Mouse (Mus musculus) frontal cortex, postnatal 14 days (tissue): ENCODE results near the gene Gdap1l1.
"Not testable (repeated sequence)": the region's sequence is repeated elsewhere in the genome, so short reads cannot be mapped to it uniquely, and the experiment has no call there.

Source experiments
- DNase-seq, 2 experiments: peaks; one replicate each; pipeline ENCODE4 v3.0.0; 2022; ENCODE audit warnings: low spot score in 2 of 2

Gdap1l1 gene

GRCm38 (mm10) chr2:163422895-163423660 lies 15.2 kb upstream of the Gdap1l1 start:
- DNase-seq = no peak

GRCm38 (mm10) chr2:163424597-163424996 lies 13.7 kb upstream of the Gdap1l1 start, which contains the start of gene Oser1:
TSS of gene Oser1 (minus strand) at chr2:163424697.
- no peak for DNase-seq

GRCm38 (mm10) chr2:163428346-163429011 lies 9.8 kb upstream of the Gdap1l1 start:
- no peak for DNase-seq

- no peak for DNase-seq
Measured at GRCm38 (mm10) chr2:163431289-163431688, 7.0 kb upstream of the Gdap1l1 start.

- DNase-seq = no peak
Measured at GRCm38 (mm10) chr2:163433971-163434370, 4.3 kb upstream of the Gdap1l1 start.

- no peak for DNase-seq
Measured at GRCm38 (mm10) chr2:163437800-163438199, 476 bp upstream of the Gdap1l1 start.

- DNase-seq = no peak
Measured at GRCm38 (mm10) chr2:163438619-163439451, 559 bp downstream of the Gdap1l1 start.

GRCm38 (mm10) chr2:163439488-163439887 lies 1.2 kb downstream of the Gdap1l1 start:
- DNase-seq = no peak

- no peak for DNase-seq
Measured at GRCm38 (mm10) chr2:163443543-163443942, 5.3 kb downstream of the Gdap1l1 start.

GRCm38 (mm10) chr2:163444017-163444416 lies 5.7 kb downstream of the Gdap1l1 start:
- no peak for DNase-seq

GRCm38 (mm10) chr2:163447375-163447774 lies 9.1 kb downstream of the Gdap1l1 start:
- no peak for DNase-seq

- DNase-seq = no peak
Measured at GRCm38 (mm10) chr2:163449276-163449675, 11.0 kb downstream of the Gdap1l1 start.

GRCm38 (mm10) chr2:163450668-163451295 lies 12.5 kb downstream of the Gdap1l1 start:
- peak in 1 of 2 experiments; percentile 33 for DNase-seq

- DNase-seq = no peak
Measured at GRCm38 (mm10) chr2:163452738-163453137, 14.5 kb downstream of the Gdap1l1 start.

- no peak for DNase-seq
Measured at GRCm38 (mm10) chr2:163453378-163453777, 15.1 kb downstream of the Gdap1l1 start.

GRCm38 (mm10) chr2:163458539-163459265 lies 20.4 kb downstream of the Gdap1l1 start:
- DNase-seq = no peak

- no peak for DNase-seq
Measured at GRCm38 (mm10) chr2:163459380-163459779, 21.1 kb downstream of the Gdap1l1 start.

GRCm38 (mm10) chr2:163460622-163461021 lies 22.3 kb downstream of the Gdap1l1 start:
- no peak for DNase-seq

- DNase-seq = not testable (repeated sequence)
Measured at GRCm38 (mm10) chr2:163461307-163461706, 23.0 kb downstream of the Gdap1l1 start.

- no peak for DNase-seq
Measured at GRCm38 (mm10) chr2:163462386-163462785, 24.1 kb downstream of the Gdap1l1 start.

GRCm38 (mm10) chr2:163462801-163463200 lies 24.5 kb downstream of the Gdap1l1 start:
- no peak for DNase-seq
